Mouse (Mus musculus) Patski (cell line): ENCODE data around the gene Mtor. TPM values are rescaled to one million over a fixed set of nuclear protein-coding genes. Genes with fewer than 3 reads are reported as not detected.

Source experiments
- ATAC-seq: fragments of 100-300 bp; one replicate; pipeline ENCODE4 v1.8.0; 2021
- CTCF ChIA-PET: fragments of 350-600 bp; sonication (Branson Sonifier 250); formaldehyde crosslinking; loops from one replicate; lab custom pipeline; 2022; ENCODE audit warnings: inconsistent platforms; lab: Charles Lee
- POLR2A ChIA-PET: fragments of 350-600 bp; sonication (Branson Sonifier 250); formaldehyde crosslinking; loops from one replicate; lab custom pipeline; 2022; ENCODE audit warnings: antibody characterized with exemption, inconsistent platforms; lab: Charles Lee
- DNase-seq: peaks from one replicate; pipeline ENCODE4 v3.0.0-alpha.2; 2011; ENCODE audit warnings: low read depth, low spot score
- H3K27me3 ChIP-seq: fragments of 371-371 bp; one replicate; pipeline ENCODE4 v1.5.1; 2021
- CTCF ChIP-seq: fragments of 100-300 bp; IDR thresholded peaks from one replicate; pipeline ENCODE4 v1.5.1; 2021
- in situ Hi-C: fragments of 300-500 bp; cut with MboI; formaldehyde crosslinking; loops from 3 replicates; pipeline ENCODE4 v1.11.1; 2018; ENCODE audit warnings: low pct_unique_long_range_greater_than_20kb, mixed read lengths
- polyA plus RNA-seq: library from polyadenylated mRNA; unstranded; gene quantifications from one replicate; pipeline ENCODE4 v1.2.3, GENCODE M21; 2021

Gene Mtor
- polyA plus RNA-seq, 1 experiment from 2014 or later = 33.7 TPM

- POLR2A ChIA-PET = no interaction called here
- peak; percentile 76 for TF ChIP-seq CTCF
- in situ Hi-C loops = loop anchor here (5.0 kb wide), 1 partner anchor 432 kb away; no protein-coding TSS in a partner anchor
- H3K27me3 ChIP-seq = no peaks in the 10 kb centered on the region
- ATAC-seq (no peak), DNase-seq (no peak)
- CTCF ChIA-PET = interaction anchor here (1.1 to 2.1 kb wide), 2 partner anchors 12 to 14 kb away, joined by 4 to 6 read pairs; partner anchors contain the start of gene Srm
Observed at GRCm38 (mm10) chr4:148604541-148605165, 156.2 kb downstream of the Mtor start.

Other genes starting within 250 kb of the Mtor start
- gene Disp3, start 160.6 kb upstream of the Mtor start, polyA plus RNA-seq = 0.01 TPM
- gene Ubiad1, start 3.8 kb upstream of the Mtor start, polyA plus RNA-seq = 18.0 TPM
- 0.13 TPM for gene Angptl7, start 51.8 kb downstream of the Mtor start, polyA plus RNA-seq
- gene Exosc10, start 109.8 kb downstream of the Mtor start, polyA plus RNA-seq = 54.2 TPM
- gene Srm, start 142.9 kb downstream of the Mtor start, polyA plus RNA-seq = 45.4 TPM
- 0.10 TPM for gene Masp2, start 153.9 kb downstream of the Mtor start, polyA plus RNA-seq
- 216 TPM for gene Tardbp, start 178.4 kb downstream of the Mtor start, polyA plus RNA-seq
- not detected for gene Gm572, start 194.7 kb downstream of the Mtor start, polyA plus RNA-seq